Mouse (Mus musculus) CH12.LX (cell line): ENCODE measurements around the gene Sdhaf1. TPM values are rescaled to one million over a fixed set of nuclear protein-coding genes. Genes with fewer than 3 reads are reported as not detected.
A peak's percentile ranks its signal among the peaks of the same experiment; 100 is the strongest.

Experiments used
- DNase-seq: peaks from one replicate; pipeline ENCODE4 v3.0.0-alpha.2; 2013; ENCODE audit errors: extremely low read depth
- H3K27ac ChIP-seq: 2 replicates; pipeline ENCODE4 v1.5.1; 2012; ENCODE audit warnings: low read depth, mild to moderate bottlenecking, control low read depth, moderate library complexity; ENCODE audit not compliant: insufficient read depth
- H3K27me3 ChIP-seq: replicated peaks from 2 replicates; pipeline ENCODE3; 2012; ENCODE audit warnings: inconsistent platforms
- H3K36me3 ChIP-seq, 2 experiments: replicated peaks in 1 of 2; 2 replicates each; pipeline versions ENCODE3 to v1.6.1; 2012; ENCODE audit warnings: inconsistent platforms in 1 of 2, low read length in 1 of 2, mild to moderate bottlenecking in 1 of 2, mixed read lengths in 1 of 2, moderate library complexity in 1 of 2; ENCODE audit not compliant: control insufficient read depth in 1 of 2, insufficient read depth in 1 of 2
- H3K4me1 ChIP-seq, 2 experiments: 2 replicates each; pipeline ENCODE4 v1.6.1; 2012; ENCODE audit warnings: inconsistent platforms in 1 of 2, moderate library complexity in 1 of 2; ENCODE audit not compliant: insufficient read depth in 2 of 2, control insufficient read depth in 1 of 2
- H3K4me2 ChIP-seq: 2 replicates; pipeline ENCODE4 v1.6.1; 2012; ENCODE audit warnings: low read depth, mild to moderate bottlenecking, control low read depth; ENCODE audit not compliant: poor library complexity, insufficient read depth, severe bottlenecking
- H3K4me3 ChIP-seq, 3 experiments: fragments of 150-350 bp in 1 of 3; sonication (generic) in 1 of 3; replicated peaks in 1 of 3; 2 replicates each; pipeline versions ENCODE3 to v1.5.1; 2011 to 2012; ENCODE audit warnings: low read depth in 2 of 3, low read length in 2 of 3, mild to moderate bottlenecking in 2 of 3, moderate library complexity in 2 of 3, control low read depth in 1 of 3, improper control_type of control experiment in 1 of 3, inconsistent platforms in 1 of 3, mixed read lengths in 1 of 3; ENCODE audit not compliant: poor library complexity in 1 of 3
- H3K79me2 ChIP-seq: replicated peaks from 2 replicates; pipeline ENCODE4 v1.6.1; 2012; ENCODE audit warnings: mild to moderate bottlenecking, moderate library complexity; ENCODE audit not compliant: control insufficient read depth, poor library complexity, insufficient read depth, severe bottlenecking; ENCODE audit errors: extremely low read depth
- H3K9ac ChIP-seq: 2 replicates; pipeline ENCODE4 v1.6.1; 2012; ENCODE audit warnings: low read depth, mild to moderate bottlenecking, control low read depth, moderate library complexity; ENCODE audit not compliant: insufficient read depth
- H3K9me3 ChIP-seq: replicated peaks from 2 replicates; pipeline ENCODE3; 2012; ENCODE audit warnings: low read length, inconsistent platforms, mixed read lengths
- CHD2 ChIP-seq: IDR thresholded peaks from 2 replicates; pipeline ENCODE4 v1.6.1; 2011; ENCODE audit warnings: low read length, improper control_type of control experiment
- E2F4 ChIP-seq: IDR thresholded peaks from 2 replicates; pipeline ENCODE4 v1.6.1; 2011; ENCODE audit warnings: low read depth, low read length, improper control_type of control experiment; ENCODE audit not compliant: insufficient replicate concordance
- ELF1 ChIP-seq: IDR thresholded peaks from 2 replicates; pipeline ENCODE4 v1.6.1; 2014; ENCODE audit warnings: low read depth, mild to moderate bottlenecking, inconsistent platforms, low read length, improper control_type of control experiment
- HCFC1 ChIP-seq: IDR thresholded peaks from 2 replicates; pipeline ENCODE4 v1.6.1; 2012; ENCODE audit warnings: low read depth, mild to moderate bottlenecking, inconsistent platforms, low read length, improper control_type of control experiment
- JUND ChIP-seq: conservative IDR thresholded peaks from 2 replicates; pipeline ENCODE4 v1.6.1; 2011; ENCODE audit warnings: low read depth, low read length, improper control_type of control experiment
- KAT2A ChIP-seq: IDR thresholded peaks from 2 replicates; pipeline ENCODE4 v1.6.1; 2012; ENCODE audit warnings: low read length, improper control_type of control experiment, inconsistent platforms; ENCODE audit not compliant: insufficient replicate concordance
- MAX ChIP-seq: IDR thresholded peaks from 2 replicates; pipeline ENCODE4 v1.6.1; 2011; ENCODE audit warnings: low read length, improper control_type of control experiment
- MAZ ChIP-seq: IDR thresholded peaks from 2 replicates; pipeline ENCODE4 v1.6.1; 2012; ENCODE audit warnings: low read depth, mild to moderate bottlenecking, inconsistent platforms, low read length, improper control_type of control experiment, moderate library complexity
- MXI1 ChIP-seq: IDR thresholded peaks from 2 replicates; pipeline ENCODE4 v1.6.1; 2011; ENCODE audit warnings: mild to moderate bottlenecking, low read depth, low read length, improper control_type of control experiment
- MYC ChIP-seq: IDR thresholded peaks from 2 replicates; pipeline ENCODE4 v1.6.1; 2011; ENCODE audit warnings: low read depth, mild to moderate bottlenecking, improper control_type of control experiment, low read length
- NELFE ChIP-seq: IDR thresholded peaks from 2 replicates; pipeline ENCODE4 v1.6.1; 2011; ENCODE audit warnings: low read depth, low read length, improper control_type of control experiment
- NRF1 ChIP-seq: IDR thresholded peaks from 2 replicates; pipeline ENCODE4 v1.6.1; 2014; ENCODE audit warnings: low read depth, mild to moderate bottlenecking, inconsistent platforms, low read length, improper control_type of control experiment, moderate library complexity
- PAX5 ChIP-seq: IDR thresholded peaks from 2 replicates; pipeline ENCODE4 v1.6.1; 2012; ENCODE audit warnings: low read length, inconsistent platforms, mixed read lengths
- POLR2A ChIP-seq: IDR thresholded peaks from 2 replicates; pipeline ENCODE4 v1.6.1; 2011; ENCODE audit warnings: low read depth, mild to moderate bottlenecking, improper control_type of control experiment, low read length
- POLR2AphosphoS2 ChIP-seq: IDR thresholded peaks from 2 replicates; pipeline ENCODE4 v1.6.1; 2011; ENCODE audit warnings: low read depth, low read length, improper control_type of control experiment
- RCOR1 ChIP-seq: conservative IDR thresholded peaks from 2 replicates; pipeline ENCODE4 v1.6.1; 2012; ENCODE audit warnings: low read depth, mild to moderate bottlenecking, inconsistent platforms, low read length, improper control_type of control experiment
- SIN3A ChIP-seq: IDR thresholded peaks from 2 replicates; pipeline ENCODE4 v1.6.1; 2012; ENCODE audit warnings: low read length, improper control_type of control experiment, inconsistent platforms
- TBP ChIP-seq: conservative IDR thresholded peaks from 2 replicates; pipeline ENCODE4 v1.6.1; 2011; ENCODE audit warnings: low read depth, low read length, improper control_type of control experiment
- UBTF ChIP-seq: IDR thresholded peaks from 2 replicates; pipeline ENCODE4 v1.6.1; 2012; ENCODE audit warnings: low read depth, mild to moderate bottlenecking, inconsistent platforms, low read length, improper control_type of control experiment, moderate library complexity
- ZMIZ1 ChIP-seq: IDR thresholded peaks from 2 replicates; pipeline ENCODE4 v1.6.1; 2012; ENCODE audit warnings: low read depth, mild to moderate bottlenecking, inconsistent platforms, low read length, improper control_type of control experiment
- dilution Hi-C: fragments of 300-500 bp; cut with MboI; formaldehyde crosslinking; loops from 2 replicates; pipeline ENCODE4 v1.14.3; 2020; ENCODE audit warnings: low sequenced_read_pairs; ENCODE audit not compliant: extremely low pct_unique_long_range_greater_than_20kb, extremely low pct_ligation_motif_present
- in situ Hi-C: fragments of 300-500 bp; cut with MboI; formaldehyde crosslinking; loops from 3 replicates; pipeline ENCODE4 v1.14.3; 2019; ENCODE audit warnings: low sequenced_read_pairs, low pct_ligation_motif_present, low pct_unique_long_range_greater_than_20kb, mixed read lengths
- polyA plus RNA-seq: library from polyadenylated mRNA; unstranded; fragments of >175 nt; gene quantifications from 2 replicates; pipeline ENCODE4 v1.2.1, GENCODE M21; 2012; ENCODE audit warnings: low read depth; ENCODE audit not compliant: insufficient read length
- total RNA-seq, 2 experiments: library from RNA; depleted of rRNA; stranded (reverse); fragments of 300-350 nt in 1 of 2; fragments of >200 nt in 1 of 2; gene quantifications; 2 replicates each; pipeline ENCODE4 v1.2.3; 2012 to 2014

The Sdhaf1 gene
- total and polyA plus RNA-seq, 3 experiments: 8.8 to 18.5 (median 12.8) TPM

- peaks cover 5% of the 10 kb centered on the region for H3K27me3 ChIP-seq
- peaks cover 15 to 46% of the 10 kb centered on the region in 2 experiments for H3K36me3 ChIP-seq
- peaks cover 11 to 29% of the 10 kb centered on the region in 2 experiments for H3K4me1 ChIP-seq
- H3K9me3 ChIP-seq: no peaks in the 10 kb centered on the region
- peaks cover 6% of the 10 kb centered on the region for H3K79me2 ChIP-seq
- peak overlapping the region; percentile 66 for H3K9ac ChIP-seq
- TF ChIP-seq MAX: no peak
- H3K4me3 ChIP-seq: peak overlapping the region; percentile 75 to 96 (median 85)
- H3K27ac ChIP-seq: no peak overlapping the region
- H3K4me2 ChIP-seq: peak overlapping the region; percentile 76
- in situ Hi-C loops: no loop called here
- dilution Hi-C loops: no loop called here
- no peak for DNase-seq
Measured at GRCm38 (mm10) chr7:30309395-30310129, 14.1 kb downstream of the Sdhaf1 start.

- peak within 1 kb of the TSS; percentile 34; the same call in 1 of the 2 replicates for H3K27ac ChIP-seq
- H3K79me2 ChIP-seq: peaks cover 6% of the 10 kb centered on the region
- TF ChIP-seq ZMIZ1 (peak; percentile 94), NRF1 (peak; percentile 78), TBP (0 out of 2 replicates have a peak, but pooled peaks have one; percentile 45), POLR2A (peak; percentile 94), NELFE (peak; percentile 93), MAX (peak; percentile 71), UBTF (no peak), MAZ (peak; percentile 70), RCOR1 (no peak), MYC (peak; percentile 13; the same call in 1 of the 2 replicates), E2F4 (no peak), PAX5 (no peak), KAT2A (0 out of 2 replicates have a peak, but pooled peaks have one; percentile 30), CHD2 (peak; percentile 74), JUND (no peak), POLR2AphosphoS2 (peak; percentile 90; the same call in 1 of the 2 replicates), MXI1 (peak; percentile 75), ELF1 (peak; percentile 92), SIN3A (peak; percentile 93), HCFC1 (peak; percentile 78)
- in situ Hi-C loops: no loop called here
- H3K4me2 ChIP-seq: peak within 1 kb of the TSS; percentile 82
- dilution Hi-C loops: no loop called here
- peaks cover 11% of the 10 kb centered on the region for H3K27me3 ChIP-seq
- peaks cover 10 to 34% of the 10 kb centered on the region in 2 experiments for H3K36me3 ChIP-seq
- H3K9me3 ChIP-seq: no peaks in the 10 kb centered on the region
- peak within 1 kb of the TSS; percentile 66 for H3K9ac ChIP-seq
- DNase-seq: peak; percentile 98
- peaks cover 11 to 29% of the 10 kb centered on the region in 2 experiments for H3K4me1 ChIP-seq
- H3K4me3 ChIP-seq: peak within 1 kb of the TSS; percentile 75 to 96 (median 85)
Measured at GRCm38 (mm10) chr7:30308076-30309005, 15.4 kb downstream of the Sdhaf1 start, which contains the start of gene Alkbh6. Alkbh6 (plus strand) TSS chr7:30308717.
